Mouse (Mus musculus) left cerebral cortex, adult 8-10 months (tissue): ENCODE measurements around the gene Slc25a19. TPM values are rescaled to one million over a fixed set of nuclear protein-coding genes. Genes with fewer than 3 reads are reported as not detected.

Experiments used
- DNase-seq, 2 experiments: peaks; one replicate each; pipeline ENCODE4 v3.0.0; 2022; ENCODE audit warnings: low spot score in 2 of 2
- total RNA-seq, 4 experiments: library from RNA; stranded (reverse); gene quantifications; 2 replicates each; pipeline ENCODE4 v1.2.4; 2022

The Slc25a19 gene
- total RNA-seq, 4 experiments from 2014 or later: 54.5 to 62.2 (median 58.5) TPM

DNA sequence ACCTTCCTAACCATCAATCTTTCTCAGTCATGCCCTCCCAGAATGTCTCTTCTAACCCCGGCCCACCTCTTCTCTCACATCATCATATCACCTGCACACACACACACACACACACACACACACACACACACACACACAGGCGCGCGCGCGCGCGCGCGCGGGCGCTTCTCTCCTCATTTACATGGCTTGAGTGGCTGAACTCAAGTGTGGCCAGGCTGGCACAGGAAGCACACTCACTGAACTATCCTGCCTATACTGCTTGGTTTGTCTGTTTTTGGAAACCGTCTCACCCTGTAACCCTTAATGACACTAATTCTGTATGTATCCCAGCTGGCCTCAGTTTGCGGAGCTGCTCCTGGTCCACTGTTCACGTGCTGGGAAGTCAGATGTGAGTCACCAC lies 27.4 kb downstream of the Slc25a19 start:
- DNase-seq: no peak

DNA sequence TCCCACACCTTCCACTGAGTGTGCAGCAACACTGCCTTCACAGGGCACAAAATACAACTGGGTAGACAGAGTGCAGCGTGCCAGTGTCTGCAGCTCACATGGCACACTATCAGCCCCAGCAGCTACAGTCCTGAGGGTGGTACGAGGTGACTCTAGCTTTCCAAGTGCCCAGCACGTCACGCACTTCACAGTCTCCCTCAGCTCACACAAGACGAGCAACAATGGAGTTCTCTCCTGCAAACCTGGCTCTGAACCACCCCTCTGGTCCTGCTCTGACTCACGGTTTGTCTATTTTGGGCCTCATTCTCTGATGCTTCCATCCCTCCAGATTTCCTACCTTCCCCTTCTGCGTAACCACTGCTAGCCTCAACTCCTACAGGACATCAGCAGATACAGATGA lies 28.4 kb downstream of the Slc25a19 start:
- peak in 1 of 2 experiments; percentile 72 for DNase-seq

DNA sequence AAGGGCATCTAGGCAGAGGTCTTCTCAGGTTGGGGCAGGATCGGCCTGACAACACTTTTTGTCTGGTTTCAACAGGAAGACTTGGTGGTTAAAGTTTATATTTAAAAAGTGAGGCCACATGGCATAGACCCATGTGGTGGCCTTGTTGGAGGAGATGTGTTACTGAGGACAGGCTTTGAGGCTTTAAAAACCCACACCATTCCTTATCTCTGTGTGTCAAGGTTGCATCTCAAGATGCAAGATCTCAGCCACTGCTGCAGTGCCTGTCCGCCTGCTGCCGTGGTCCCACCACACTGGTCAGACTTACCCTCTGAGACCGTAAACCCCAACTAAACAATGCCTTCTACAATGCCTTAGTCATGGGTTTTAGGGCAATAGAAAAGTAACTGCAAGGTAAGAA lies 29.8 kb downstream of the Slc25a19 start:
- DNase-seq: no peak

DNA sequence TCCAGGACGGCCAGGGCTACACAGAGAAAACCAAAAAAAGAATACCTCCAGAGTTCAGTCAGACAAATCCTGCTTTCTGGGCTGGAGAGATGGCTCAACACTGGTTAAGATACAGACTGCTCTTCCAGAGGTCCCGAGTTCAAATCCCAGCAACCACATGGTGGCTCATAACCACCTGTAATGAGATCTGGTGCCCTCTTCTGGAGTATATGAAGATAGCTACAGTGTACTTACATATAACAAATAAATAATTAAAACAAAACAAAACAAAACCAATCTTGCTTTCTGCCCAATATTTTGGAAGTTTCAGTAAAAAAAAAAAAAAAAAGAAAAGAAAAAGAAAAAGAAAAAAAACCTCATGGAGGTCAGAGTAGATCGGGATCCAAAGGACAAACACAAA lies 32.9 kb downstream of the Slc25a19 start:
- DNase-seq: no peak

DNA sequence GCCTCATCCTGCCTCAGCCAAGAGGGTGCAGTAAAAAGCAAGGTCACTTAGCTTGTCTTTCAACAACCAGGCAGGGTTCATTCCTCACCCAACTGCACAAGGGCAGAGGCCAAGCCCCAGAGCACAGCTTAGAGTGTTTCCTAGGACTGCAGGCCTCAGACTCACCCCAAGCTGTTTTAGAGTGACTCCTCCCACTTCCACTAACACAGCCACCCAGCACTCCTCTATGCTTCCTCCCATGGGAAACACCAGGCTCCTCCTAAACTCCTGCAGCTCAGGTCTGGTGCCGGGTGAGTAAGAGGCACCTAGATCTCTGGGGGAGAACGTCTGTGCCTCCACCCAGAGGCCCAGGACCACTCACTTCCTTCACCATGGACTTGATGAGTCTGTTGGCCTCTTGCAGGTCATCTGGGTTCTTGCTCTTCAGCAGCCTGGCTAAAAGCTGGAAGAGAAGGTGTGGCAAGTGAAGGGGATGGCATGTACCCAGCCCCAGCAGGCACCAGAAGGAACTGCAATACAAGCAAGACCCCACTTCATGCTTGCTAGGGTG lies 37.5 kb downstream of the Slc25a19 start:
- no peak for DNase-seq

DNA sequence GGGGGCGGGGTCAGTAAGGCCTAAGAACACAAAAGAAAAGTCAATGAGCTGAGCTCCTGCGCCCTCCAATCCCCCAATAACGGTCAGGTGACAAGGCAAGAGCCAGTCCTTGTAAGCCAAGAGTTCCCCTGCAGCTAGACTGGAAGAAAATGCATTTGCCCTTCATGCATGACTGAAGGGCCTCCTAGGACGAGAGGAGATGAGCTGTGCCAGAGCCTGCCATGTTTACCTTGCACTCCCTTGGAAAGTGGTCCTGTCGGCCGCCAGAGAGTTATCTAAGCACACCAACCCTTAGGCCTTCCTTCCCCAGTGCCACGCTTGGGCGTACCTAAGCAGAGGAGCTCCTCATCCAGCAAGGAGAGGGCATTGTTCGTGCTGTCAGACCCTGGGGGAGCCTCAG lies 40.1 kb downstream of the Slc25a19 start:
- DNase-seq: no peak

DNA sequence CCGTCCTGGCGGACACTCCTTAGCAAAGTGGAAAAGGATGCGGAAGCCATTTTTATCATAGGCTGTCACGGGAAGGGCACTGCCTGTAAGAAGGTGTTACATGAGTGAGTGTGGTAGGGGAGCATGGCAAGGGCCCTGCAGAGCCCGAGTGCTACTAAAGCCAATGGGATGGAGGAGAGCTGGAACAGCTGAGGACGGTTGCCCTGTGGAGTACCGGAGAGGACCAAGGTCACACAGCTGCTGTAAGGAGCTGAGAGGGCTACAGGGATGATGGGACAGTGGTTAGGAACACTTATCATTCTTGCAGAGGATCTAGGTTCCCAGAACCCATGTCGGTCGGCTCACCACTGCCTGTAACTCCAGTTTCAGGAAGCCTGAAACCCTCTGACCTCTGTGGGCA lies 41.7 kb downstream of the Slc25a19 start:
- no peak for DNase-seq

DNA sequence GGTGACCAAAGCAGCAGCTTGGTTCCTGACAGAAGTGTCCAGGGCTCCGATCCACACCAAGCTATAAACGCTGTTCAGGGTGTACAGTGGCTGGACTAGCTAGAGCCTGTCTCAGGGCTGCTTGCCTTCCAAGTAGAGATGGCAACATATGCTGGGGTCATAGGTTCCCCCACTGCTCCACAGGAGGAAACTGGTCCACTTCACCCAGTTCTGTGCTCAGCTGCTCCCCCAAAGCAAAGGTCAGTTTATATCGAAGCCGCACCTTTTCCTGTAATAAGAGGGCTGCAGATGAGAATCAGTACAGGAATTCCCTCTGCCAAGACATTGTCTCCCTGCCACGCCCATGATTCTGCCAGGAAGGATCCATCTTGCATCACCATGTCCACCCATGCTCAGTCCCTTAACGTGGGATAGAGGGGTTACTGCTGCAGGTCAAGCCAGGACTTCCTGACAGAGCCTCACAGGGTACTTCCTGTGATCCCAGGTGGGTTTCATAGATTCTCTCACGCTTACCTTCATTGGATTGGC lies 42.5 kb downstream of the Slc25a19 start:
- DNase-seq: no peak

DNA sequence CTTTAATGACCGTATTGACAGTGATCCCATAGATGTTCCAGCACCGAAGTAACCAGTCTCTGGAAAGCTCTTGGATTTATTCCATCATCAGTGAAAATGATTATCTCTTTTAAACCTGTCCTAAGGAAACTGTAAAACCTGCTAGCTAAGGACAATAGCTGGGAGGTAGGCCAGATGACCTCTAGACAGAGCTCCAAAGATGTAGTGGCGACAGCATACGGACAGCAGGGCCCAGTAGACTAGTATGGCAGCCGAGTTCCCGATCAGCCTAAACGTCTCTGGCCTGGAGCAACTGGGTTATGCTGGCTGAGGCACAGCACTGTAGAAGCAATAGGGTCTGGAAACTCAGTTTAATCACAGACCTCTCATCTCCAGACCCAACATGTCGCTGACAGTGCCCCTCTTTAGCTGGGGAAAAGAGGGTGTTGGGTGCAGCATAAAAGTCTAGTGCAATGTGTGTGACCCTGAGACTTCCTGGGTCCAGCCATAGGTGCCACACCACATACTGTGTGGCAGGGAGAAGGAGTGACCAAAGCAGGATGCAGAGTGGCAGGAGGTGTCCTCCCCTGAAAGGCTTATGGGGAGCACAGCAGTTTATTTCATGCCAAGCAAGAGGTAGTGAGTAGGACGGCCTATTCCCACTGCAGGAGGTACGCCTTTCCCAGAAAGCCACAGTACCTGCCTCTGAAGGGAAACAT lies 43.6 kb downstream of the Slc25a19 start:
- no peak for DNase-seq

DNA sequence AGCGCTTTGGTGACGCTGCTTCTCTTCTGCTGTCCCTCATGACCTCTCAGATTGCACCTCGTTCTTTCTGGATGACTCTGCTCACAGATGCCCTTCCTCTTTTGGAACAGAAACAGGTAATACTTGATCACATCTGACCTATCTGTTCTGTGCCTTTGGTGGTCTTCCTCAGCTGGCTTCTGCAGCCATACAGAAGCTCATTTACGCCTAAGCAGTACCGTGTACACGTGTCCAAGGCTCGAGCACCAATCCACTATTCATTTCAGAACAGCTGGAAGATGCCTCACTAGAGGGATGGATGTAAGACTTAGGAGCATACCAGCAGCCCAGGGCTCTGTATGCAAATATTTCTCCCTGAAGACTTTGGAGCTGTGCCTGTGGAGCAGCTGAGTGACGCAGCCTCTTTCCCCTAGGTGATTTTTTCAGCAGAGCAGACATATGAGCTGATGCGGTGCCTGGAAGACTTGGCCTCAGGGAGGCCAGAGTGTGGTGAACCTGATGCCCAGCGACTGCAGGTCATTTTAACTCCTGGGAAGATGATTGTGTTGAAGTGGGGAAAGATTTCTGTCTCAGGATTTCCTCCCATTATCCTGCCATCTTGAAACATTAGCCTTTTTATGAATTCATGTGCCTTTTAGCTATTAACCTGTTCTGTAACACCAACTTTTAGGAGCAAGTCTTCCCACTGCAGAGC lies 45.0 kb downstream of the Slc25a19 start:
- DNase-seq: no peak

DNA sequence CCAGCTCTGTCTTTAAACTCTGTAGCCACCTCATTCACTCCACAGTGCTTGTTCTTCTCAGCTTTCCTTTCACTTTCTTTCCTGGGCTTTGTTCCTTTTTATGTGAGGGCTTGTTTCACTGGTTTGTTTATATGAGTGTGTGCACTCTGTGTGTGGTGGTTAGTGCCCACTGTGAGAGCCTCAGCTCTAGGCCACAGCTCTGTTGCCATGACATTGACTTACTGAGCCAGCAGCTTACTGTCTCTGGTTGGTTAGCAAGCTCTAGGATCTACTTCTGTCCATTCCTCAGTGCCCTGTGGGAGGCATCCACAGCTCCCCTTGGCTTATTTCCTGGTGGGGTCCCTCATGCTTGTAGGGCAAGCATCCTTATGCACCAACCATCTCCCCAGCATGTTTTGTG lies 49.0 kb downstream of the Slc25a19 start:
- no peak for DNase-seq

DNA sequence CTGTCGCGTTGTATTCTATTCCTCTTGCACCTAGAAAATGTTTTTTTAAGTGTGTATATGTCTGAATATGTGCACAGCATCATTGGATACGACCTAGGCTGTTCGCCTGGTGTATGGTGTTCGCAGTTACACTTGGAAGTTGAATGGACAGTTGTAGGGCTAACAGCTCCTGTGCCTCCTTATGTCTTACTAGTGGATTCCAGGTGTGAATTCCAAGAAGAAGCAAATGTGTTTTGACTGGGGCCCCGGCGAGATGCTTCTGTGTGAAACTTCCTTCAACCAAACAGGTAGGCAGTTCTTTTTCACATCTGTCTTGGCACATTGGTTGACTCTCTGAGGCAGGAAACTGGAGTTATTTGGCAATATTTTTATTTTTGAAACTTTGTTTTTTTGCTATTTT lies 63.1 kb downstream of the Slc25a19 start:
- DNase-seq: no peak

Other genes with a start within 250 kb of the Slc25a19 start
- 10 to 100 TPM; 26.1 to 27.7 (median 26.9) TPM for gene Cdr2l, start 246.4 kb downstream of the Slc25a19 start, total RNA-seq
- 100 to 1,000 TPM; 118 to 125 (median 120) TPM for gene Mrpl58, start 224.5 kb downstream of the Slc25a19 start, total RNA-seq
- 100 to 1,000 TPM; 439 to 484 (median 473) TPM for gene Atp5h, start 208.3 kb downstream of the Slc25a19 start, total RNA-seq
- 10 to 100 TPM; 63.2 to 74.5 (median 72.3) TPM for gene Kctd2, start 208.2 kb downstream of the Slc25a19 start, total RNA-seq
- under 1 TPM in 2 of 4 experiments, not detected in 2; 0.16 to 0.30 TPM for gene Trim80, start 187.8 kb downstream of the Slc25a19 start, total RNA-seq
- gene Slc16a5, start 165.8 kb downstream of the Slc25a19 start, total RNA-seq: not detected
- 10 to 100 TPM; 11.6 to 15.1 (median 13.4) TPM for gene Armc7, start 152.6 kb downstream of the Slc25a19 start, total RNA-seq
- 10 to 100 TPM; 58.4 to 66.1 (median 61.0) TPM for gene Nt5c, start 136.4 kb downstream of the Slc25a19 start, total RNA-seq
- 100 to 1,000 TPM; 125 to 152 (median 137) TPM for gene Jpt1, start 113.9 kb downstream of the Slc25a19 start, total RNA-seq
- 100 to 1,000 TPM; 262 to 316 (median 290) TPM for gene Sumo2, start 92.0 kb downstream of the Slc25a19 start, total RNA-seq
- 10 to 100 TPM; 43.9 to 49.4 (median 46.0) TPM for gene Nup85, start 63.9 kb downstream of the Slc25a19 start, total RNA-seq
- 10 to 100 TPM; 36.9 to 57.0 (median 48.4) TPM for gene Mrps7, start 24.4 kb downstream of the Slc25a19 start, total RNA-seq
- gene Gga3, start 24.2 kb downstream of the Slc25a19 start, total RNA-seq: 10 to 100 TPM; 73.8 to 92.9 (median 89.0) TPM
- 10 to 100 TPM; 13.9 to 22.0 (median 17.6) TPM for gene Mif4gd, start 15.3 kb downstream of the Slc25a19 start, total RNA-seq
- 100 to 1,000 TPM; 206 to 217 (median 212) TPM for gene Grb2, start 80.3 kb upstream of the Slc25a19 start, total RNA-seq
- 10 to 100 TPM; 58.1 to 66.3 (median 62.9) TPM for gene Tmem94, start 137.1 kb upstream of the Slc25a19 start, total RNA-seq
- gene Caskin2, start 185.3 kb upstream of the Slc25a19 start, total RNA-seq: 10 to 100 TPM; 18.2 to 18.9 (median 18.4) TPM
- 10 to 100 TPM; 12.4 to 17.1 (median 14.5) TPM for gene Tsen54, start 186.4 kb upstream of the Slc25a19 start, total RNA-seq
- 1 to 10 TPM; 2.5 to 5.2 (median 4.6) TPM for gene Llgl2, start 195.8 kb upstream of the Slc25a19 start, total RNA-seq
- gene Myo15b, start 230.1 kb upstream of the Slc25a19 start, total RNA-seq: under 1 TPM; 0.07 to 0.89 (median 0.57) TPM